Mouse (Mus musculus) olfactory bulb, adult 2 months (tissue): ENCODE results near the gene Rsbn1l.
"Not testable (repeated sequence)": the region's sequence is repeated elsewhere in the genome, so short reads cannot be mapped to it uniquely, and the experiment has no call there.

ENCODE experiments used
- CTCF ChIP-seq: fragments of 200-500 bp; IDR thresholded peaks from 2 replicates; pipeline ENCODE4 v1.5.1; 2012; ENCODE audit warnings: low read depth, mild to moderate bottlenecking, low read length, moderate library complexity; ENCODE audit not compliant: insufficient read depth
- POLR2A ChIP-seq: fragments of 200-500 bp; IDR thresholded peaks from 2 replicates; pipeline ENCODE4 v1.6.1; 2012; ENCODE audit warnings: mild to moderate bottlenecking, low read depth, low read length, moderate library complexity; ENCODE audit not compliant: insufficient read depth

GRCm38 (mm10) chr5:20943791-20944190 lies 12.4 kb downstream of the Rsbn1l start:
- TF ChIP-seq POLR2A, CTCF: not testable (repeated sequence)
